Mouse (Mus musculus) ES-Bruce4 (cell line): ENCODE measurements at regions not wholly inside any gene's neighbourhood (a gene's known extent, or its start where the extent isn't known, plus 50 kb on each side); places are given as distances from the start of the nearest gene placed in this dataset.

Experiments used
- H3K27ac ChIP-seq: 2 replicates; pipeline ENCODE4 v1.5.1; 2012; ENCODE audit warnings: low read length, inconsistent platforms; ENCODE audit not compliant: insufficient read depth
- H3K27me3 ChIP-seq: 2 replicates; pipeline ENCODE4 v1.6.1; 2012; ENCODE audit warnings: mild to moderate bottlenecking, low read length, inconsistent platforms; ENCODE audit not compliant: control insufficient read depth, poor library complexity, insufficient read depth, severe bottlenecking
- H3K36me3 ChIP-seq: 2 replicates; pipeline ENCODE4 v1.6.1; 2012; ENCODE audit warnings: inconsistent platforms, mild to moderate bottlenecking, low read length, moderate library complexity; ENCODE audit not compliant: control insufficient read depth, poor library complexity, insufficient read depth, severe bottlenecking
- H3K4me1 ChIP-seq: one replicate; pipeline ENCODE4 v1.8.1; 2011; ENCODE audit warnings: low read length; ENCODE audit not compliant: control insufficient read depth, insufficient read depth
- H3K4me3 ChIP-seq: 2 replicates; pipeline ENCODE4 v1.5.1; 2011; ENCODE audit warnings: low read depth, mild to moderate bottlenecking, low read length
- H3K9ac ChIP-seq: 2 replicates; pipeline ENCODE4 v1.6.1; 2012; ENCODE audit warnings: low read depth, mild to moderate bottlenecking, inconsistent platforms; ENCODE audit not compliant: poor library complexity, severe bottlenecking
- H3K9me3 ChIP-seq: replicated peaks from 2 replicates; pipeline ENCODE4 v1.6.1; 2012; ENCODE audit warnings: mild to moderate bottlenecking, low read length, inconsistent platforms; ENCODE audit not compliant: control insufficient read depth, poor library complexity, insufficient read depth, severe bottlenecking
- CTCF ChIP-seq: IDR thresholded peaks from one replicate; pipeline ENCODE4 v1.8.1; 2011; ENCODE audit warnings: low read depth, low read length
- EP300 ChIP-seq: IDR thresholded peaks from 2 replicates; pipeline ENCODE4 v1.6.1; 2011; ENCODE audit warnings: low read depth, low read length; ENCODE audit not compliant: insufficient read depth
- POLR2A ChIP-seq: IDR thresholded peaks from one replicate; pipeline ENCODE4 v1.8.1; 2011; ENCODE audit warnings: low read length; ENCODE audit not compliant: insufficient read depth

- TF ChIP-seq POLR2A, result no peak
- no peak for TF ChIP-seq CTCF
- no peak for TF ChIP-seq EP300
- no peaks in the 10 kb centered on the region for H3K36me3 ChIP-seq
- no peak overlapping the region for H3K9ac ChIP-seq
- no peak overlapping the region for H3K27ac ChIP-seq
- no peaks in the 10 kb centered on the region for H3K27me3 ChIP-seq
- no peak overlapping the region for H3K4me3 ChIP-seq
- H3K4me1 ChIP-seq, result no peaks in the 10 kb centered on the region
- H3K9me3 ChIP-seq, result no peaks in the 10 kb centered on the region
Measured at GRCm38 (mm10) chr2:115391575-115391974, 189.9 kb upstream of the BC052040 start.

GRCm38 (mm10) chr2:115392082-115392762, 189.3 kb upstream of the BC052040 start:
- Histone ChIP-seq H3K9ac (no peak overlapping the region), H3K27ac (no peak overlapping the region), H3K27me3 (no peaks in the 10 kb centered on the region), H3K4me3 (no peak overlapping the region), H3K4me1 (no peaks in the 10 kb centered on the region), H3K9me3 (no peaks in the 10 kb centered on the region), H3K36me3 (no peaks in the 10 kb centered on the region)
- TF ChIP-seq EP300, result no peak
- TF ChIP-seq POLR2A, result no peak
- no peak for TF ChIP-seq CTCF

DNA sequence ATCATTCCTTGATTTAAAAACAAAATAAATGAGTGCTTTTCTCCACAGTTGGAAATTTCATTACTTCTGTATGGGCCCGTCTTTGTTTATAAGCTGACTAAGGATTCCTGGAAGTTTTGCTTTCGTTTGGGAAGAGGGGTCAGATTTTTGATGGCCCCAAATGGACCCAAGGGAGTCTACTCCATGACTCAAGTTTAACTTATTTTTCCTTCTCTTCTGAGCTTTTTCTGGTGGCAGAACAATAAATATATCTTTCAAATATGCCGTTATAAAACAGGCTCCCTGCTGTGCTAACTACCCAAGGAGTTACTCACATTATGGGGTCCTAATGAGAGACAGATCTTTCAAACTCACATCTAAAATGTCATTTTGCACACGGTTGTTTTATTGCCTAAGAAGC, 187.4 kb upstream of the BC052040 start:
- Histone ChIP-seq H3K36me3 (no peaks in the 10 kb centered on the region), H3K27ac (no peak overlapping the region), H3K9ac (no peak overlapping the region), H3K9me3 (no peaks in the 10 kb centered on the region), H3K4me1 (no peaks in the 10 kb centered on the region), H3K4me3 (no peak overlapping the region), H3K27me3 (no peaks in the 10 kb centered on the region)
- no peak for TF ChIP-seq EP300
- TF ChIP-seq POLR2A, result no peak
- TF ChIP-seq CTCF, result no peak

DNA sequence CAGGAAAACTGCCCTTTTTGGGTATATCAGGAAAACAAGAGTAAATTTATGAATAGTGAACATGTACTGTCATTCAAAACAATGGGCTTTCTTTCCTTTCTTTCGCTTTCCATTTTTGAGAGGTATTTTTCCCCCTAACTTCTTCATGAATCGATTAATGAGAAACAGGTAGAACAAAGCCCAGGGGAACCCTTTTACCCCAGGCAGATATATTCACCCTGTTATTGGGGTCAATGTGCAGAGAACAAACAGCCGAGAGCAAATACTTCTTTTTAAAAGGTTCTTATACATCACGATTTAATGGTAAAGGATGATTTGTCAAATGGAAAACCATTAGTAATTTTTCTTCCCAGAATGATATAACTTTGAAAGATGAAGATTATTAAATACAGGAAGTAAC, 183.0 kb upstream of the BC052040 start:
- no peaks in the 10 kb centered on the region for H3K9me3 ChIP-seq
- no peak overlapping the region for H3K4me3 ChIP-seq
- H3K27me3 ChIP-seq, result no peaks in the 10 kb centered on the region

DNA sequence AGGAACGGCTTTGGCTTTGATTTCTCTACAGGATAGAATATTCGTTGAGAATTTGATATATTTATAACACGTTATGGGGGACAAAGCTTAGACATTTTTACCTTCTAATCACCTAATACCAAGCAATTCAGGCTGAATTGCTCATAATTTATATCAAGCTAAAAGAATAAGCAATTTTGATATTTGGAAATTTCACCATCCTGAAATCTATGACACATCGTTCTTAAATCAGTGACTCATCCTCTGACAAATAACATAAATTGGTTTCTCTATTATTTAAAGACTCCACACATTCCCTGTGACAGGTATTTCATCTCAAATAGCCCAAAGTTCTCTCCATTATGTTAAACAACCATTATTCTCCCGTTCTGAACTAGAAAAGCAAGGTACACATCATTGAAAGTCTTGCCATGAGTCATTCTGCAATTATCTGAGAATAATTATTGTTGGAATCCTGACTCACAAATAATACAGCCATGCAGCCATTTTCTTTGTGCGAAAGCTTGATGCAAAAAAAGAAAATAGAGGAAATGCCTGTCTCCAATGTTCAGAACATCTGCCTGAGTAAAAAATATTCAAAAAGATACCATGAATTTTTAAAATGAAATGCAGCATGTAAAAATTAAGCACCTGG, 182.3 kb upstream of the BC052040 start:
- TF ChIP-seq POLR2A, result no peak
- no peak for TF ChIP-seq CTCF
- TF ChIP-seq EP300, result no peak
- Histone ChIP-seq H3K9ac (no peak overlapping the region), H3K4me1 (no peaks in the 10 kb centered on the region), H3K9me3 (no peaks in the 10 kb centered on the region), H3K27ac (no peak overlapping the region), H3K27me3 (no peaks in the 10 kb centered on the region), H3K4me3 (no peak overlapping the region), H3K36me3 (no peaks in the 10 kb centered on the region)

More for the DNA sequence above, 183.0 kb upstream of the BC052040 start:
- no peaks in the 10 kb centered on the region for H3K36me3 ChIP-seq
- no peak overlapping the region for H3K27ac ChIP-seq
- no peaks in the 10 kb centered on the region for H3K4me1 ChIP-seq
- TF ChIP-seq POLR2A (no peak), CTCF (no peak), EP300 (no peak)
- no peak overlapping the region for H3K9ac ChIP-seq

DNA sequence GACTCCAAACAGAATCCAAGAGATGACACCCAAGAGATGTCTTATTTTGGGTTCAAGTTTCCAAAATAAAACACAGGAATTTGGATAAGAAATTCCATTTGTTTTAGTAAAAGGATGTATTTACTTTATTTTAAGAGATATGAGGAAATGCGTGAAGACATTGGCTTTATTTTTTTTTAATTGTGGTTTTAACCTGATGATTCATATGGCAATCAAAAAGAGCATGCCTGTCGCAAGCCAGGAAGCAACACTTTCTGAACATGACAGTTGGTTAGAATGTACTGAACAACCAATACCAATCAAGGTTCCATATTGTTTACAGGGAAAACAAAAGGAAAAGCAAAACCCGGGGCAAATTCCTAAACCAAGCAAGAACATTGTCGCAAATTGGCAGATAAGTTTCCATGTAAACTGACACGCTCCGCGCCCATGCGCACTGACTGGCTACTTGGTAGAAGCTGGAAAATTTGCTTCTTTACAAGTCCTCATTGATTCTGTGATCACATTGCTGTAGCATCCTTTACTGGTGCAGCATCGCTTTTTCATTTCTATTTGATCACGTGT, 181.4 kb upstream of the BC052040 start:
- Histone ChIP-seq H3K36me3 (no peaks in the 10 kb centered on the region), H3K9me3 (no peaks in the 10 kb centered on the region), H3K4me1 (no peaks in the 10 kb centered on the region), H3K9ac (no peak overlapping the region), H3K27ac (no peak overlapping the region), H3K4me3 (no peak overlapping the region), H3K27me3 (no peaks in the 10 kb centered on the region)
- TF ChIP-seq POLR2A, result no peak
- TF ChIP-seq CTCF, result no peak
- TF ChIP-seq EP300, result no peak
